Mouse (Mus musculus) ES-Bruce4 (cell line): ENCODE results near the gene Zfp628.

Source experiments
- CTCF ChIP-seq: IDR thresholded peaks from one replicate; pipeline ENCODE4 v1.8.1; 2011; ENCODE audit warnings: low read depth, low read length
- EP300 ChIP-seq: IDR thresholded peaks from 2 replicates; pipeline ENCODE4 v1.6.1; 2011; ENCODE audit warnings: low read depth, low read length; ENCODE audit not compliant: insufficient read depth

DNA sequence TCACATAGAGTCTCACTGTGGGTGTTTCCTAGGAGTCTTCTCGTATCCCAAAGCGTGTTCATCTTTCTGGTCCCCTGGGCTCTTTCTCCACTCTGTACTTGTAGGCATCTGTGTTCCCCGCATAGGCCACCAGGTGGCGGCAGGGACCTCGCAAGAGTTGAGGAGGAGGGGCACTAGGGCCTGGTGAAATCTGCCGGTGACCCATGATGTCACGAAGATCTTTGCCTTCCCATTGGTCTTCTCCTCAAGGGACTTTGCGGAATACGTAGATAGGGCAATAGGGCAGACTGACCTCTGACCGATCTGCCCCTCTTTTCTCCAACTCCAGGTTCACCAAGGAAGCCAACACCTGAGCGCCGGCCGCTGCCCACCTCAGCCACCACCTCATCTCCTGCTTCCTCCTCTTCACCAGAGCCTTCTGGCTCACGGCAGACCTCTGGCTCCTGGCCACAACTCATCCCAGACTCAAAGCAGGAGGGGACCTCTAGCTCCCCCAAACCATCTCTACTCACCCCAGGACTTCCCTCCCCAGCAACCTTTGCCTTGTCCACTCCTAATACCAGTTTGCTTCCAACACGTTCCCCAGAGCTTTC, 28.3 kb downstream of the Zfp628 start:
- TF ChIP-seq CTCF = peak; percentile 93
- TF ChIP-seq EP300 = no peak
